Mouse (Mus musculus) heart, adult 2 months (tissue): ENCODE measurements at regions not wholly inside any gene's neighbourhood (a gene's known extent, or its start where the extent isn't known, plus 50 kb on each side); places are given as distances from the start of the nearest gene placed in this dataset.

Experiments
- CTCF ChIP-seq: fragments of 200-600 bp; IDR thresholded peaks from 2 replicates; pipeline ENCODE4 v1.8.1; 2022; ENCODE audit warnings: antibody characterized with exemption, mild to moderate bottlenecking, moderate library complexity
- EP300 ChIP-seq: fragments of 200-500 bp; IDR thresholded peaks from 2 replicates; pipeline ENCODE4 v1.6.1; 2011; ENCODE audit warnings: low read depth, low read length, control low read depth; ENCODE audit not compliant: insufficient read depth
- POLR2A ChIP-seq: fragments of 200-500 bp; IDR thresholded peaks from 2 replicates; pipeline ENCODE4 v1.6.1; 2011; ENCODE audit warnings: mild to moderate bottlenecking, low read depth, low read length, control low read depth; ENCODE audit not compliant: insufficient read depth

GRCm38 (mm10) chr2:123274866-123275735 lies 510.1 kb downstream of the Sqor start:
- no peak for TF ChIP-seq CTCF
- TF ChIP-seq POLR2A, result no peak
- TF ChIP-seq EP300, result no peak
